Mouse (Mus musculus) lung, postnatal 0 days (tissue): ENCODE data around the gene Dkc1. TPM values are rescaled to one million over a fixed set of nuclear protein-coding genes. Genes with fewer than 3 reads are reported as not detected.

ENCODE experiments used
- ATAC-seq: fragments of 200-750 bp; cut with Nextera tagmentation; 2 replicates; pipeline ENCODE4 v1.8.0; 2017; ENCODE audit warnings: moderate library complexity
- DNase-seq: peaks from one replicate; pipeline ENCODE4 v3.0.0-alpha.2; 2016; ENCODE audit warnings: low spot score
- H3K27ac ChIP-seq: fragments of 300-500 bp; sonication (generic); 2 replicates; pipeline ENCODE4 v1.5.1; 2014; ENCODE audit warnings: antibody characterized with exemption, mild to moderate bottlenecking, low read length, mixed read lengths
- H3K27me3 ChIP-seq: fragments of 300-500 bp; sonication (generic); replicated peaks from 2 replicates; pipeline ENCODE4 v1.6.1; 2014; ENCODE audit warnings: low read length, mixed read lengths; ENCODE audit not compliant: insufficient read depth
- H3K36me3 ChIP-seq: fragments of 300-500 bp; sonication (generic); 2 replicates; pipeline ENCODE4 v1.6.1; 2014; ENCODE audit warnings: low read length, mixed read lengths; ENCODE audit not compliant: insufficient read depth
- H3K4me1 ChIP-seq: fragments of 300-500 bp; sonication (generic); 2 replicates; pipeline ENCODE4 v1.6.1; 2014; ENCODE audit warnings: antibody characterized with exemption, low read depth, low read length, mixed read lengths; ENCODE audit not compliant: insufficient read depth
- H3K4me2 ChIP-seq: fragments of 300-500 bp; sonication (generic); replicated peaks from 2 replicates; pipeline ENCODE4 v1.6.1; 2014; ENCODE audit warnings: low read depth, mild to moderate bottlenecking, low read length, moderate library complexity, mixed read lengths
- H3K4me3 ChIP-seq: fragments of 300-500 bp; sonication (generic); 2 replicates; pipeline ENCODE4 v1.5.1; 2014; ENCODE audit warnings: low read depth, low read length
- H3K9ac ChIP-seq: fragments of 300-500 bp; sonication (generic); replicated peaks from 2 replicates; pipeline ENCODE4 v1.6.1; 2014; ENCODE audit warnings: low read depth, mild to moderate bottlenecking
- H3K9me3 ChIP-seq: fragments of 300-500 bp; sonication (generic); 2 replicates; pipeline ENCODE4 v1.6.1; 2016; ENCODE audit warnings: low read length, mixed read lengths
- CTCF ChIP-seq: IDR thresholded peaks from 2 replicates; pipeline ENCODE4 v1.5.1; 2016; ENCODE audit warnings: antibody characterized with exemption, mild to moderate bottlenecking
- EP300 ChIP-seq: IDR thresholded peaks from 2 replicates; pipeline ENCODE4 v1.6.1; 2016; ENCODE audit warnings: antibody characterized with exemption, mild to moderate bottlenecking, control low read depth
- WGBS: fragments of 180-500 bp; shearing (Covaris S2); extraction: QIAGEN DNeasy Blood & Tissue Kit; methylation state at CpG from one replicate; pipeline ENCODE4 v1.1.7; 2014; 5-methylcytosine and 5-hydroxymethylcytosine counted together
- polyA plus RNA-seq: library from polyadenylated mRNA; unstranded; fragments of >200 nt; fragmentation: Nextera tagmentation; extraction: Ambion mirVana; gene quantifications from 2 replicates; pipeline ENCODE4 v1.2.1, GENCODE M21; 2015

The Dkc1 gene
- polyA plus RNA-seq, 1 experiment from 2014 or later = 28.8 TPM

DNA sequence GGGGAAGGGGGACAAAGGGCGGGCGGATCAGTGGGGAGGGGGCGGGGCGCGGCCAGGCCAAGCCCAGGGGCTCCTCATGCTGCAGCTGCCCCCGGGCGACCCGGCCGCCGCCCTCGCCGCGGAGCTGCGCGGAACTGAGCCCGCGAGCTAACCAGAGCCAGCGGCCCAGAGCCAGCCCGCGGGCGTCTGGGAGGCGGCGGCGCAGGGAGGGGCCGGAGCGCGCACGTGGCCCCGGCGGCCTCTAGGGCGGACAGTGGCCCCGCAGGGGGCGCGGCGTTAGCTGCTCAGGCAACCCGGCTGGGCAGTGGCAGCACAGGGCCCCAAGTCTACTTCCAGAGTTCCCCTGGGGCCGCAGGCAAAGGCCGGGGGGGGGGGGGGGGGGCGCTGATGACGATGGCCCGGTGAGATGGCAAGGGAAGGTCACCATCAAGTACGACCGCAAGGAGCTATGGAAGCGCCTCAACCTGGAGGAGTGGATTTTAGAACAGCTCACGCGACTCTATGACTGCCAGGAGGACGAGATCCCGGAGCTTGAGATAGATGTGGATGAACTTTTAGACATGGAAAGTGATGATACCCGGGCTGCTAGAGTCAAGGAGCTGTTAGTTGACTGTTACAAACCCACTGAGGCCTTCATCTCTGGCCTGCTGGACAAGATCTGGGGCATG lies 60.1 kb downstream of the Dkc1 start:
- no peak overlapping the region for H3K9ac ChIP-seq
- H3K27me3 ChIP-seq = no peaks in the 10 kb centered on the region
- TF ChIP-seq CTCF (peak; percentile 10; the same call in 1 of the 2 replicates), EP300 (no peak)
- DNase-seq (peak; percentile 33), ATAC-seq (peak; percentile 83)
- no peaks in the 10 kb centered on the region for H3K9me3 ChIP-seq
- H3K4me3 ChIP-seq = peak overlapping the region; percentile 30
- peak overlapping the region; percentile 61 for H3K4me2 ChIP-seq
- no peaks in the 10 kb centered on the region for H3K4me1 ChIP-seq
- no peaks in the 10 kb centered on the region for H3K36me3 ChIP-seq
- WGBS = 20% methylated on average over 33 of the region's 49 CpGs
- H3K27ac ChIP-seq = no peak overlapping the region

Other genes with a start within 250 kb of the Dkc1 start
- 5.0 and 5.2 TPM in 2 replicates for gene Gab3, start 10.4 kb upstream of the Dkc1 start, polyA plus RNA-seq
- gene Mpp1, start 35.2 kb downstream of the Dkc1 start, polyA plus RNA-seq = 48.8 and 57.0 TPM in 2 replicates
- gene Smim9, start 67.9 kb downstream of the Dkc1 start, polyA plus RNA-seq = not detected in 2 replicates